Mouse (Mus musculus): ENCODE results near the gene Stx6. TPM values are rescaled to one million over a fixed set of nuclear protein-coding genes. Genes with fewer than 3 reads are reported as not detected.
"Not testable (repeated sequence)": the region's sequence is repeated elsewhere in the genome, so short reads cannot be mapped to it uniquely, and the experiment has no call there.

Gene Stx6
- polyA plus RNA-seq, 1 experiment: 83.1 TPM

DNA sequence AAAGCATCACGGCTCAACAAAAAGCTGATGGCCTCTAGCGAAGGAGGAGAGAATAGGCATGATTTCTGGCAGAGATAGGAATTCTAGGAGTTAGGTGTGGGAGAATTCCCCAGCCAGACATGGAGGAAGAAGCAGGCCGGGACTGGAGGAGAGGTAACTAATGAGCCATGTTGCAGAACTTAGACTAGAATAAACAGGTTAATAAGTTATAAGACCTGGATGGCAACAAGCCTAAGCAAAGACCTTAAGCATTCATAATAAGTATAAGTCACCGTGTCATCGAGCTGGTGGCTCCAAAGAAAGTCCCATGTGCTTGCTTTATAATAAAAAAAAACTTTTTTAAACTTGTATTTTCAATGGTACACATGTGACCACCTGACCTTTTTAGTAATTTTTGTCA is 7.7 kb upstream of the Stx6 start:
- Histone ChIP-seq H3K4me3 (replicated peaks; ENCODE audit: extremely low read depth, low read depth, low read length) (no peak overlapping the region), H3K4me1 (ENCODE audit: control insufficient read depth, insufficient read depth, low read length) (peaks cover 3% of the 10 kb centered on the region; the same call in 1 of the 2 replicates)
- 86% methylated on average over 5 of the region's 5 CpGs for WGBS
- DNase-seq: no peak
- TF ChIP-seq CTCF (IDR thresholded peaks at IDR 0.05; ENCODE audit: insufficient read depth, low read length) (no peak), POLR2A (IDR thresholded peaks at IDR 0.05; ENCODE audit: borderline replicate concordance, extremely low read depth, low read depth, low read length) (no peak)

DNA sequence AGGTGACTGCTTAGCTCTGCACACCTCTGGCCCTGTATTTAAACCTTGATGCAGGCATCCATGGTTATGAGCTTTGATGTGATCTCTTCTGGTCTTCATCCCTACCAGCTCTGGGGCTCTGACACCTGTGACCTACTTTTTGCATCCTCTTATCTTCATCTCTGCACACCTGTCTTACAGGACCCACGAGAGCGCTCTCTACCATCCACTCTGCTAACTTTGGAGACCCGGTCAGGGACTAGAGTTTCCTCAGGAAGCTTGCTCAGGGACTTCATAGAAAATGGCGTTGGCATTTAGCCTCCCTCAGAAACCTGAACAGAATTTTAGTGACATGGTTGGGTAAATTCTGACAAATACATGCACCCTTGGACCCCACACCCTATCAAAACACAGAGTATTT is 4.6 kb upstream of the Stx6 start:
- no peak overlapping the region for H3K4me3 ChIP-seq (replicated peaks; ENCODE audit: extremely low read depth, low read depth, low read length)
- WGBS: 68% methylated on average over 4 of the region's 4 CpGs
- H3K4me1 ChIP-seq (ENCODE audit: control insufficient read depth, insufficient read depth, low read length): no peaks in the 10 kb centered on the region; the same call in 1 of the 2 replicates
- TF ChIP-seq POLR2A (IDR thresholded peaks at IDR 0.05; ENCODE audit: borderline replicate concordance, extremely low read depth, low read depth, low read length) (no peak), CTCF (IDR thresholded peaks at IDR 0.05; ENCODE audit: insufficient read depth, low read length) (no peak)
- DNase-seq: no peak

DNA sequence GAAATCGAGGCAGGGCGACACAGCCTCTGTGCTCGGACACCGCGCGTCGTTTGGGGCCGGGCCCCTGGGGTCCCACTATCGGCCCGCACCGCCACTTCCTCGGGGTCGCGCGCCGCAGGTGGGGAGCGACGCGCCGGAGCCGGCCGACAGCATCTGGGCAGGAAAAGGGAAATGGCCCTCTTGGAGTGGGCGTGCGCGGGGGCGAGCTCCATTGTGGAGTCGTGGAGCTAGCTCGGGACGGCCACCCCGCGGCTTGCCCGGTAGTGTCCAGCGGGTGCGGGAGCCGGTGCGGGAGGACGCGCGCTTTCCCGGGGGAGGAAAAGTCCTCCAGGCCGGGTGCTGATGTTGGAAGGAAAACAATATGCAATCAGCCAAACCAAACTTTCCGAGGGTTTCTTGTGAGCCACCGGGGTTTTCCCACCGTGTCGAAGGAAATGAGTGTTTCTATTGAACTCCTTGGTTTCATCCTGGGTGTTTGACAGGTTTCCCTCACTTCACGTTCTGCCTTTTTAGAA is 512 bp downstream of the Stx6 start:
- WGBS: under 1% methylated on average over 46 of the region's 46 CpGs
- Histone ChIP-seq H3K4me3 (replicated peaks; ENCODE audit: extremely low read depth, low read depth, low read length) (peak overlapping the region; percentile 81), H3K4me1 (ENCODE audit: control insufficient read depth, insufficient read depth, low read length) (no peaks in the 10 kb centered on the region; the same call in none of the 2 replicates)
- peak; percentile 59 for DNase-seq
- TF ChIP-seq POLR2A (IDR thresholded peaks at IDR 0.05; ENCODE audit: borderline replicate concordance, extremely low read depth, low read depth, low read length) (no peak), CTCF (IDR thresholded peaks at IDR 0.05; ENCODE audit: insufficient read depth, low read length) (no peak)

DNA sequence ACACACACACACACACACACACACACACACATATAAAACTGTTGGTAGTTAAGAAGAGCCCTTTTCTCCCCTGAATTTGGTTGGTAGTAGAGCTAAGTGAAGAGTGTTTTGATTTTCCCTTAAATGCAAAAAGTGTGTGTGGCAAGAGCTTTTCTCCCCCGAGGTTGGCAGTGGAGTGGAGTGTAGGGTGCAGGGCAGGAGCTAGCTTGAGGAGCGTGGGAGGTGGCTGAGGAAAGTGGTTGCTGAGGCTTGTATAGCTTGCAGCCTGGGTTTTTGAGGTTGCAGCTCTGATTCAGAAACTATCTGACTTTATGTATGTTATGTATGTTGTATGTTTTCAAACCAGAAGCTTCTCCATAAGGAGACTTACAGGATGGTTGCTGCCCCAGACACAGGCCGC is 8.9 kb downstream of the Stx6 start:
- H3K4me1 ChIP-seq (ENCODE audit: control insufficient read depth, insufficient read depth, low read length): peaks cover 9% of the 10 kb centered on the region; the same call in 1 of the 2 replicates
- TF ChIP-seq POLR2A (IDR thresholded peaks at IDR 0.05; ENCODE audit: borderline replicate concordance, extremely low read depth, low read depth, low read length) (no peak), CTCF (IDR thresholded peaks at IDR 0.05; ENCODE audit: insufficient read depth, low read length) (no peak)
- 71% methylated on average over 3 of the region's 3 CpGs for WGBS
- DNase-seq: no peak
- H3K4me3 ChIP-seq (replicated peaks; ENCODE audit: extremely low read depth, low read depth, low read length): no peak overlapping the region

DNA sequence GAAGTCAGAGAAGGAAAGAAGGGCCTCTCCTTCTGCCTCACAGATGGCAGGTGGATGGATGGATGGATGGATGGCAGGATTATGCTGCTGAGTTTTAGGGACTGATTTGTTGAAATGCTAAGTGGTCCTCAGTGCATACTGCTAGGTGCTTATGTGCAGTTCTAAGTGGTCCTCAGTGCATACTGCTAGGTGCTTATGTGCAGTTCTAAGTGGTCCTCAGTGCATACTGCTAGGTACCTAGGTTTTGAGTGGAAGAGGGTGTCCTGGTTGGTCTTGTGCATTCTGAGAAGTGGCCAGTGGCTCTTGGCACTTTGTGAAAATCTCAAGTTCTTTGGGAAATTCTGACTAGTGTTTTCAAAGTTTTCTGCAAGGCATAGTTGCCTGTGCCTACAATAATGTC is 11.4 kb downstream of the Stx6 start:
- no peak overlapping the region for H3K4me3 ChIP-seq (replicated peaks; ENCODE audit: extremely low read depth, low read depth, low read length)
- peaks cover 9% of the 10 kb centered on the region; the same call in 1 of the 2 replicates for H3K4me1 ChIP-seq (ENCODE audit: control insufficient read depth, insufficient read depth, low read length)
- TF ChIP-seq CTCF (IDR thresholded peaks at IDR 0.05; ENCODE audit: insufficient read depth, low read length) (no peak), POLR2A (IDR thresholded peaks at IDR 0.05; ENCODE audit: borderline replicate concordance, extremely low read depth, low read depth, low read length) (no peak)
- peak; percentile 17 for DNase-seq

DNA sequence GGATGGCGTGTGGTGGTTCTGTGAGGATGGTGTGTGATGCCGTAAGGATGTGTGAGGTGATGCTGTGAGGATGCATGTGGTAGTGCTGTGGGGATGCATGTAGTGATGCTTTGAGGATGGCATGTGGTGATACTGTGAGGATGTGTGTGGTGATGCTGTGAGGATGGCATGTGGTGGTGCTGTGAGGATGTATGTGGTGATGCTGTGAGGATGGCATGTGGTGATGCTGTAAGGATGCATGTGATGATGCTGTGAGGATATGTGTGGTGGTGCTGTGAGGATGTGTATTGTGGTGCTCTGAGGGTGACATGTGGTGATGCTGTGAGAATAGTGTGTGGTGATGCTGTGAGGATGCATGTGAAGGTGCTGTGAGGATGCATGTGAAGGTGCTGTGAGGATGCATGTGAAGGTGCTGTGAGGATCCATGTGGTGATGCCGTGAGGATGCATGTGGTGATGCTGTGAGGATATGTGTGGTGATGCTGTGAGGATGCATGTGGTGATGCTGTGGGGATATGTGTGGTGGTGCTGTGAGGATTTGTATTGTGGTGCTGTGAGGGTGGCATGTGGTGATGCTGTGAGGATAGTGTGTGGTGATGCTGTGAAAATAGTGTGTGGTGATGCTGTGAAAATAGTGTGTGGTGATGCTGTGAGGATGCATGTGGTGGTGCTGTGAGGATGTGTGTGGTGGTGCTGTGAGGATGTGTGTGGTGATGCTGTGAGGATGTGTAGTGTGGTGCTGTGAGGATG is 14.6 kb downstream of the Stx6 start:
- no peak overlapping the region for H3K4me3 ChIP-seq (replicated peaks; ENCODE audit: extremely low read depth, low read depth, low read length)
- H3K4me1 ChIP-seq (ENCODE audit: control insufficient read depth, insufficient read depth, low read length): peaks cover 9% of the 10 kb centered on the region; the same call in 1 of the 2 replicates
- DNase-seq: no peak
- TF ChIP-seq POLR2A (IDR thresholded peaks at IDR 0.05; ENCODE audit: borderline replicate concordance, extremely low read depth, low read depth, low read length) (no peak), CTCF (IDR thresholded peaks at IDR 0.05; ENCODE audit: insufficient read depth, low read length) (no peak)
- 89% methylated on average over 3 of the region's 3 CpGs for WGBS

DNA sequence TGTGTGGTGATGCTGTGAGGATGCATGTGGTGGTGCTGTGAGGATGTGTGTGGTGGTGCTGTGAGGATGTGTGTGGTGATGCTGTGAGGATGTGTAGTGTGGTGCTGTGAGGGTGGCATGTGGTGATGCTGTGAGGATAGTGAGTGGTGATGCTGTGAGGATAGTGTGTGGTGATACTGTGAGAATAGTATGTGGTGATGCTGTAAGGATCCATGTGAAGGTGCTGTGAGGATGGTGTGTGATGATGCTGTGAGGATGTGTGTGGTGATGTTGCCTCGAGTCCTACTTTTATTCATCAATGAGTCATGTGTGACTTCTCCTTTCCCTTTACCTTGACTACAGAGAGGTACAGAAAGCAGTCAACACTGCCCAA is 15.1 kb downstream of the Stx6 start:
- 91% methylated on average over 1 of the region's 1 CpGs for WGBS
- H3K4me3 ChIP-seq (replicated peaks; ENCODE audit: extremely low read depth, low read depth, low read length); H3K4me1 ChIP-seq (ENCODE audit: control insufficient read depth, insufficient read depth, low read length); DNase-seq: not testable (repeated sequence)

DNA sequence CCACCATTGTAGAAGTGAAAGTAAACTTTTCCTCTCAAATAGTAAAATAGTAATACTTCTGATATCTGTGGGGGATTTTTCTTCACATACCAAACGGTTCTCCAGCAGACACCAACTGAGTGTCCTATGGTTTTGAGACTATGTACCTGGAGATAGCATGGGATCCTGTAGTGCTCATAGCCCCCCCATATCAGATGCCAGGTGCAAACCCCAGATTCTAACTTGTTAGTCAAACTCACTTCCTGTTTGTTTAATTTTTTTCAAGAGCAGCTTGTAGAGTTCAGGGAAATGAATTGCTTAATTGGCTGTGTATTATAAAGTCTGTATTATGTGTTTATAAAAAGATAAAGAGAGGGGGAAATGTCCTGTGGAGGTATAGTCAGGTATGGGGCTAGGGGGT is 15.9 kb downstream of the Stx6 start:
- WGBS: 67% methylated on average over 1 of the region's 1 CpGs
- no peak for DNase-seq
- H3K4me3 ChIP-seq (replicated peaks; ENCODE audit: extremely low read depth, low read depth, low read length): no peak overlapping the region
- TF ChIP-seq POLR2A (IDR thresholded peaks at IDR 0.05; ENCODE audit: borderline replicate concordance, extremely low read depth, low read depth, low read length): no peak
- TF ChIP-seq CTCF (IDR thresholded peaks at IDR 0.05; ENCODE audit: insufficient read depth, low read length): no peak
- peaks cover 6% of the 10 kb centered on the region; the same call in 1 of the 2 replicates for H3K4me1 ChIP-seq (ENCODE audit: control insufficient read depth, insufficient read depth, low read length)

DNA sequence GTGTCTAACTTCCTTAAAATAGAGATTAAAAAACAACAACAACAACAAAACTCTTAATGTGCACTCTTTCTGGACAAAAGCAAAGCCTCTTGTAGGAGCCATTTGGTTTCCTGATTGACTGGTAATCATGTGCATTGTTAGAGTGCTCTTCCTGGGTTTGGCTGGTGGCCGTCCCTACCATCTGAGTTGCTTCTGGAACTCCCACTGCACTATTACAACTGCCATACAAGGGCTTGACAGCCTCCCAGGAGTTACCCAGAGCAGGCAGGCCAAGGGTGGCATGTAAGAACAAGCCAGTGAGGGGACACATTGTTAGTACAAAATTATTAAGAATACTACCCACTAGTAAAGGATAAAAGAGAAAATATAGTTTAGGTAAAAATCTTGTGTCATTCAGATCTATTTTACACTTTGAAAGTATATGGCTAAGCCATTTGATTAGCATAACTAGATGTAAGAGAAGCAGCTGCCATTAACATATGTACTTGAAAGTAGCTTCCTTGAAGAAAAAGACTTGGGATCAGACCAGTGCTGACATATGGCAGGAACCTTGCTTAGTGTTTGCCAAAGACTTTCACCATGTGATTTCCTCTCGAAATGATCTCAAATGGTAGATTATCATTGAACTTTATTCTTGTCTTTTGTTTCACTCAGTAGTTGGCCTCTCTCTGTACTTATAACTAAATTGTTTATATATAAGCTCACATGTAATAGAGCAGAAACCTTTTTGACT is 19.8 kb downstream of the Stx6 start:
- no peak for DNase-seq
- 73% methylated on average over 2 of the region's 2 CpGs for WGBS
- TF ChIP-seq CTCF (IDR thresholded peaks at IDR 0.05; ENCODE audit: insufficient read depth, low read length) (no peak), POLR2A (IDR thresholded peaks at IDR 0.05; ENCODE audit: borderline replicate concordance, extremely low read depth, low read depth, low read length) (no peak)
- Histone ChIP-seq H3K4me1 (ENCODE audit: control insufficient read depth, insufficient read depth, low read length) (no peaks in the 10 kb centered on the region), H3K4me3 (replicated peaks; ENCODE audit: extremely low read depth, low read depth, low read length) (no peak overlapping the region)

DNA sequence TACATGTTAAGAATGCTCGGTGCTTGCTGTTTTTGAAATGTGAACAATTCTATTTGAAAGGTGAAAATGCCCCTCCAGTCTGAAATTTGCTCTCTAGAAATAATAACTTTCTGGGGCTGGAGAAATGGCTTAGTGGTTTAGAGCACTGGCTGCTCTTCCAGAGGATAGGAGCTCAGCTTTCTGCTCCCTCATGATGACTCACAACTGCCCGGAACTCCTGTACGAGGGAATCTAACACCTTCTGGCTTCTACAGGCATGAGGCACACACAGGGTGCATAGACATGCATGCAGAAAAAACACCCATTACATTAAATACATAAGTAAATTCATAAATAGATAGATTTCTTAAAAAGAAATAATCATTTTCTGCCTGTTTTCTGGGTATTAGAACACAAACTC is 25.7 kb downstream of the Stx6 start:
- Histone ChIP-seq H3K4me3 (replicated peaks; ENCODE audit: extremely low read depth, low read depth, low read length) (no peak overlapping the region), H3K4me1 (ENCODE audit: control insufficient read depth, insufficient read depth, low read length) (no peaks in the 10 kb centered on the region)
- TF ChIP-seq POLR2A (IDR thresholded peaks at IDR 0.05; ENCODE audit: borderline replicate concordance, extremely low read depth, low read depth, low read length) (no peak), CTCF (IDR thresholded peaks at IDR 0.05; ENCODE audit: insufficient read depth, low read length) (no peak)
- 77% methylated on average over 3 of the region's 3 CpGs for WGBS
- no peak for DNase-seq
